Mouse (Mus musculus): ENCODE data around the gene Gm38431. TPM values are rescaled to one million over a fixed set of nuclear protein-coding genes. Genes with fewer than 3 reads are reported as not detected.

Gm38431 gene
- polyA plus RNA-seq, 1 experiment: 1.7 TPM

- no peak for DNase-seq (ENCODE audit: extremely low spot score in 1 of 2, low spot score in 1 of 2)
Measured at GRCm38 (mm10) chr9:21043563-21043962, 48.2 kb downstream of the Gm38431 start.

GRCm38 (mm10) chr9:21041308-21041707 lies 50.5 kb downstream of the Gm38431 start:
- DNase-seq (ENCODE audit: extremely low spot score in 1 of 2, low spot score in 1 of 2): peak; percentile 91 to 92

GRCm38 (mm10) chr9:21039779-21040178 lies 52.0 kb downstream of the Gm38431 start:
- DNase-seq (ENCODE audit: extremely low spot score in 1 of 2, low spot score in 1 of 2): no peak

- peak in 1 of 2 experiments; percentile 36 for DNase-seq (ENCODE audit: extremely low spot score in 1 of 2, low spot score in 1 of 2)
Measured at GRCm38 (mm10) chr9:21037481-21037891, 54.3 kb downstream of the Gm38431 start.

GRCm38 (mm10) chr9:21036666-21037065 lies 55.1 kb downstream of the Gm38431 start:
- DNase-seq (ENCODE audit: extremely low spot score in 1 of 2, low spot score in 1 of 2): no peak

GRCm38 (mm10) chr9:21036161-21036560 lies 55.6 kb downstream of the Gm38431 start:
- no peak for DNase-seq (ENCODE audit: extremely low spot score in 1 of 2, low spot score in 1 of 2)

GRCm38 (mm10) chr9:21035586-21035985 lies 56.2 kb downstream of the Gm38431 start:
- peak in 1 of 2 experiments; percentile 33 for DNase-seq (ENCODE audit: extremely low spot score in 1 of 2, low spot score in 1 of 2)

- DNase-seq (ENCODE audit: extremely low spot score in 1 of 2, low spot score in 1 of 2): no peak
Measured at GRCm38 (mm10) chr9:21034481-21035085, 57.2 kb downstream of the Gm38431 start.

GRCm38 (mm10) chr9:21033136-21033535 lies 58.7 kb downstream of the Gm38431 start:
- DNase-seq (ENCODE audit: extremely low spot score in 1 of 2, low spot score in 1 of 2): peak in 1 of 2 experiments; percentile 79

GRCm38 (mm10) chr9:21032491-21032890 lies 59.3 kb downstream of the Gm38431 start:
- no peak for DNase-seq (ENCODE audit: extremely low spot score in 1 of 2, low spot score in 1 of 2)

GRCm38 (mm10) chr9:21031896-21032351 lies 59.9 kb downstream of the Gm38431 start, which contains the start of gene Icam5:
TSS of gene Icam5 (plus strand) at chr9:21032073.
- peak in 1 of 2 experiments; percentile 91 for DNase-seq (ENCODE audit: extremely low spot score in 1 of 2, low spot score in 1 of 2)

- DNase-seq (ENCODE audit: extremely low spot score in 1 of 2, low spot score in 1 of 2): peak; percentile 79 to 84
Measured at GRCm38 (mm10) chr9:21031251-21031895, 60.4 kb downstream of the Gm38431 start.

- peak; percentile 78 to 92 for DNase-seq (ENCODE audit: extremely low spot score in 1 of 2, low spot score in 1 of 2)
Measured at GRCm38 (mm10) chr9:21030781-21031250, 61.0 kb downstream of the Gm38431 start.

- no peak for DNase-seq (ENCODE audit: extremely low spot score in 1 of 2, low spot score in 1 of 2)
Measured at GRCm38 (mm10) chr9:21030055-21030600, 61.7 kb downstream of the Gm38431 start.

- peak in 1 of 2 experiments; percentile 82 for DNase-seq (ENCODE audit: extremely low spot score in 1 of 2, low spot score in 1 of 2)
Measured at GRCm38 (mm10) chr9:21029291-21030054, 62.3 kb downstream of the Gm38431 start, which contains the start of gene Icam4. TSS of gene Icam4 (plus strand) at chr9:21029373.

GRCm38 (mm10) chr9:21028560-21029110 lies 63.2 kb downstream of the Gm38431 start:
- DNase-seq (ENCODE audit: extremely low spot score in 1 of 2, low spot score in 1 of 2): no peak

- DNase-seq (ENCODE audit: extremely low spot score in 1 of 2, low spot score in 1 of 2): no peak
Measured at GRCm38 (mm10) chr9:21027774-21028290, 64.0 kb downstream of the Gm38431 start.

- no peak for DNase-seq (ENCODE audit: extremely low spot score in 1 of 2, low spot score in 1 of 2)
Measured at GRCm38 (mm10) chr9:21026849-21027248, 64.9 kb downstream of the Gm38431 start.

GRCm38 (mm10) chr9:21025258-21025810 lies 66.5 kb downstream of the Gm38431 start:
- DNase-seq (ENCODE audit: extremely low spot score in 1 of 2, low spot score in 1 of 2): no peak

GRCm38 (mm10) chr9:21022726-21023125 lies 69.1 kb downstream of the Gm38431 start:
- no peak for DNase-seq (ENCODE audit: extremely low spot score in 1 of 2, low spot score in 1 of 2)

Measured in frontal cortex, adult 2 months (tissue).